Mouse (Mus musculus) heart, postnatal 0 days (tissue): ENCODE results near the gene Fzd10.

Experiments used
- CTCF ChIP-seq: IDR thresholded peaks from 2 replicates; pipeline ENCODE4 v1.5.1; 2016; ENCODE audit warnings: antibody characterized with exemption, control low read depth, low read depth
- EP300 ChIP-seq: IDR thresholded peaks from 2 replicates; pipeline ENCODE4 v1.6.1; 2016; ENCODE audit warnings: antibody characterized with exemption, low read depth

- TF ChIP-seq CTCF (no peak), EP300 (no peak)
Observed at GRCm38 (mm10) chr5:128597381-128597780, 3.3 kb upstream of the Fzd10 start.
